Mouse (Mus musculus) megakaryocyte, adult 5-6 weeks (primary cell): ENCODE measurements around the gene Cct7. TPM values are rescaled to one million over a fixed set of nuclear protein-coding genes. Genes with fewer than 3 reads are reported as not detected.

Experiments used
- ATAC-seq: 2 replicates; pipeline ENCODE4 v1.8.0; 2016; ENCODE audit warnings: mild to moderate bottlenecking, inconsistent platforms; ENCODE audit not compliant: poor library complexity, severe bottlenecking
- total RNA-seq, 2 experiments: library from RNA; stranded (forward) in 1 of 2; stranded (reverse) in 1 of 2; fragments of 153-499, 151-499 nt in 1 of 2; fragments of 221-1000, 200-1000 nt in 1 of 2; gene quantifications; 2 replicates each; pipeline versions ENCODE4 v1.2.3 to v1.2.4; 2015 to 2017

Gene Cct7
- total RNA-seq, 2 experiments from 2014 or later: 172 to 192 TPM

DNA sequence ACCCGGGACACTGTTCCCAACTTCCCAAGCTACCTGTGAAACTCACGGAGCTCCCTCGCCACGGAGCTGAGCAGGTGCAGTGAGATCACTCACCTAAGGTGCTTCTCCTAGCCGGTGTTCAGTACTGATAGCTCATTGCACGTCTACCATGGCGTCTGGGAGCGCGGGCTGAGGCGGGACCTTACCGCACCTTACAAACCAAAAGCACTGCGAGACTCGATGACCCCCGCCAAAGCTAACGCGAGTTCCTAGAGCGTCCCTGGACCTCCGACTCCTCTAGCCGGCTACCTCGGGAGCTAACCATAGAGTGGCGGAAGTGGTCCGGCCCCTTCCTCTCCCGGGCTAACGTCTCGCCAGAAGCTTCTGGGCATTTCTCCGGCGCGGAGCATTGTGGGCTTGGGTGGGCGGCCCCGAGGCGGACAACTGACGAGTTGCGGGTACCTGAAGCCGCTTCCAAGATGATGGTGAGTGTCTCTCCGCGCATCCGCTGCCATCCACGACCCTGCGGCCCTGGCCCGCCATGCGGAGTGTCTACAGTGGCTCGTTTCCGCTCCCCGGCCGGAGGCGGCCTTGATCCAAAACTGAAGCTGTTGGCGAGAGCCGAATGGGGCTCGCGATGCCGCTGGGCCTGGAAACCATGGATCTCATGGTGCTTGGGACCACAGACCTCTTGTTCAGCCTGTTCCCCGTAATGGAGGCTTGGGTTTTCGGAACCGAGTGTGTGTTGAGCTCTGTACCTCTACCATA, 523 bp downstream of the Cct7 start, which contains the start of gene Pradc1:
Gene Pradc1, minus strand, starts transcription at position 307 of the 747 bp plus-strand sequence.
- ATAC-seq: peak; percentile 76

- peak; percentile 13 for ATAC-seq
Observed at GRCm38 (mm10) chr6:85452411-85452665, 1.0 kb downstream of the Cct7 start.

- ATAC-seq: no peak
Observed at GRCm38 (mm10) chr6:85452816-85453215, 1.5 kb downstream of the Cct7 start.

- no peak for ATAC-seq
Observed at GRCm38 (mm10) chr6:85459621-85460020, 8.3 kb downstream of the Cct7 start.

DNA sequence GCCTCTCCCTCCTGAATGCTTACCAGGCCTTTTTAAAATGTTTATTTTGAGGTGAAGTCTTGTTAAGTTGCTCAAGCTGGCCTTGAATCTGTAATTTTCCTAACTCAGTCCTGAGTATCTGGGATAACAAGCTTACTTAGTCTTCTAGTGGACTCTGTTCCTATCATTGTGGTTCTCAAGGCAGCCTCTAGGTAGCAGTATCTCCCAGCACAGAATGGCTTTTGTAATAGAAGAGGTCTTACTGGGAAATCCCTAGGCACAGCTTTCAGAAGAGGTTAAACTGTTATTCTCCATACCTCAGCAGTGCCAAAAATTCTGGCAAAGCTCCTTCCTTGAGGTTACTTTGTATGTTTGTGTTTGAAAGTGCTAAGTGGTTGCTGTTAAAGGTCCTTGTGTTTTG, 14.1 kb downstream of the Cct7 start:
- no peak for ATAC-seq

- no peak for ATAC-seq
Observed at GRCm38 (mm10) chr6:85469660-85470430, 18.5 kb downstream of the Cct7 start.

GRCm38 (mm10) chr6:85471962-85472361, 20.6 kb downstream of the Cct7 start:
- no peak for ATAC-seq

- no peak for ATAC-seq
Observed at GRCm38 (mm10) chr6:85472542-85472941, 21.2 kb downstream of the Cct7 start.

GRCm38 (mm10) chr6:85475581-85475980, 24.3 kb downstream of the Cct7 start:
- no peak for ATAC-seq

- ATAC-seq: peak; percentile 64
Observed at GRCm38 (mm10) chr6:85477366-85477917, 26.1 kb downstream of the Cct7 start.

GRCm38 (mm10) chr6:85478416-85478815, 27.1 kb downstream of the Cct7 start:
- no peak for ATAC-seq

DNA sequence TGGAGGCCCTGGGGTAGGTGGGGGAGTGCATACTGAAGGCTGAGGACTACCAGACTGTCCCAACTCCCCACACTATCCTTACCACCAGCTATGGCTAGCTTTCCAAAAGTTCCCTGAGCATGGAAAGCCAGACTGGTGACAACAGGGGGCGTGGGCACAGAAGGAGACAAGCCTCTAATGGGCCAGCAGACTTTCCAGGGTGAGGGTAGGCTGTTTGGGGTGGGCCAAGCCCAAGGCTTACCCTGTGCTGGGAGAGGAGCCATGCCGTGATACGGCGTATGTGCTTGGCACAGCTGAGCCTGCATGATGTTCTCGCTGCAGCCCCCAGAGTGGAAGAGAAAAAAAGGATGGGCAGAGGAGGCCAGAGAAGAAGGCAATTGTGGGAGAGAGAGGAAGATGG, 28.7 kb downstream of the Cct7 start:
- ATAC-seq: no peak

GRCm38 (mm10) chr6:85480685-85481084, 29.4 kb downstream of the Cct7 start:
- ATAC-seq: no peak

DNA sequence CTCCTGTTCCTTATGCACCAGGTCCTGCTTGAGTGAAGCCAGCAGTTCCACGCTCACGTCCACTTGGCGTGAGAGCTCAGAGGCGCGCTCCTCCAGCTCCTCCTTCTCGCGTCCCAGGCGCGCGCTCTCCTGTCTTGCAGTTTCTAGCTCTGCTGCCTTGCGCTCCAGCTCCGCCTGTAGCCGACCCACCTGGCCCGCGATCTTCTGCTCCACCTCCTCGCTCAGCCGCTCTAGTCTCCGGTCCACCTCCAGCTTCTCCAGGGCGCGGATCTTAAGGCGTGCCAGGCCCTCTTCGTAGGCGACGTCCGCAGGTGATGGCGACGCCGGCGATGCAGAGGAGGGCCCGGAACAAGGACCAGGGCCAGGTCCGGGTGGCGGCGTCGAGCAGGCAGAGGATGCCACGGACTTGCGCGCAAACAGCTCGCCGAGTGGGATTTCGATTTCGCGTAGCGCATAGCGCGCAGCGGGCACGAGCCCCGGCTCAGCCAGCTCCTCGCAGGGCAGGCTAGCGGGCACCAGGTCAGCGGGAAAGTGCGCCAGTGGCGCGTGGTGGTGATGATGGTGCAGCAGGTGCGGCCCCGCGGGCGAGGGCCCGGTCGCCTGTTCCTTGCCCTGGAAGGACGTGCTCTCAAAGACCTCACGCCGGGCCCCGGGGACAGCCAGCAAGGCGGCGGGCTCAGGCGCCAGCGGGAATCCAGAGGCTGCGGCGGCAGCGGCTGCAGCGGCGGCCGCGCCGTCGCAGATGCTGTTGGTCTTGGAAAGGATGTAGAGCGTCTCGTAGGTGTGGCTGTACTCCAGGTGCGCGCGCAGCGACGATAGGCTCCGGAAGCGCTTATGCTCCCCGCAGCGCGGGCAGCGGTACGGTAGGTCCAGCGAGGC, 32.8 kb downstream of the Cct7 start:
- no peak for ATAC-seq

GRCm38 (mm10) chr6:85485738-85486137, 34.4 kb downstream of the Cct7 start:
- no peak for ATAC-seq

GRCm38 (mm10) chr6:85488510-85488909, 37.2 kb downstream of the Cct7 start:
- ATAC-seq: no peak

GRCm38 (mm10) chr6:85489717-85490116, 38.4 kb downstream of the Cct7 start:
- ATAC-seq: no peak

GRCm38 (mm10) chr6:85490252-85490651, 38.9 kb downstream of the Cct7 start:
- no peak for ATAC-seq

- ATAC-seq: no peak
Observed at GRCm38 (mm10) chr6:85491606-85492005, 40.3 kb downstream of the Cct7 start.

DNA sequence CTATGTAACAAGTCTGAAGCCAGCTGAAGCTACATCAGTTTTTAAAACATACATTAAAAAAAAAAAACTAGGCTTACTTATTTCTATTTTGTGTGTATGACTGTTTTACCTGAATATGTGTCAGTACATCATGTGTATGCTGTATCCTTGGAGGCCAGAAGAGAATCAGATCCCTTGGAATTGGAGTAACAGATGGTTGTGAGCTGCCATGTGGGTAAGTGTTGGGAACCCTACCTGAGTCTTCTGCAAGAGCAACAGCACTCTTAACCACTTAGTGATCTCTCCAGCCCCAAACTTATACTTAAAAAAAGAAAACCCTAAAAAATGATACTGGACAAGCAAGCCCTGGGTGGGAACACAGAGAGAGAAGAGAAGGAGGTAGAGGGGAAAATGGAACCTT, 45.7 kb downstream of the Cct7 start:
- ATAC-seq: no peak

GRCm38 (mm10) chr6:85498147-85498546, 46.8 kb downstream of the Cct7 start:
- ATAC-seq: no peak
